Mouse (Mus musculus): ENCODE data around the gene Capn7.

The Capn7 gene

DNA sequence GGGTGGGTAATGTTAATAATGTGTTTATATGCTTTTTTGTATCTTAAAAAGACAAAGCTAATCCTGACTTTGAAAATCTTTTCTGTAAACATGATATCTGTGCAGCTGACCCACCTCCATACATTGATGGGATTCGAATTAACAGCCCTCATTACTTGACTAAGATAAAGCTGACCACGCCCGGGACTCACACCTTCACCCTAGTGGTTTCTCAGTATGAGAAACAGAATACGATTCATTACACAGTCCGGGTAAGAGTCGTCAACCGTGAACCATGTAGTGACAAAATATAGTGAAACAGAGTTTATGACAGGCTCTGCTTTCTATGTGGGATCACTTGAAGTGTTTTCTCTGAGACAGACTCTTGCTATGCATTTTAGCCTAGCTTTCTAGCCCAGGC is 31.5 kb downstream of the Capn7 start:
- DNase-seq = no peak

DNA sequence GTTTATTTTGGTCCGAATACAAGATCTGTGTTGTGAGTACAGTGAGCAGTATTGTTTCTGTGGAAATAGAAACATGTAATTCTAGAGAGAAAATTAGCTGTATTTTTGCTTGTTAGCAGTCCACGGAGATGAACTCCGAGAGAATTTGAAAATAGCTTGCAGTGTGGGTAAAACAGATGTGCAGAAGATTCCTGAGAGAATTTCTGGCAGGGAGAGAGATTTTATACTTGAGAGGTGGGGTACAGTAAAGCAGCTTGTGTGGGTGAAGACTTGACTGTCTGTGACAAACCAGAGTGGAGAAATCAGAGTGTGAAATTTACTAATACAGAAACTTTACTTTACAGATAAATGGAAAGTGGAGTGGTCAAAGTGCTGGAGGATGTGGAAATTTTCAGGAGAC is 32.9 kb downstream of the Capn7 start:
- DNase-seq = no peak

DNA sequence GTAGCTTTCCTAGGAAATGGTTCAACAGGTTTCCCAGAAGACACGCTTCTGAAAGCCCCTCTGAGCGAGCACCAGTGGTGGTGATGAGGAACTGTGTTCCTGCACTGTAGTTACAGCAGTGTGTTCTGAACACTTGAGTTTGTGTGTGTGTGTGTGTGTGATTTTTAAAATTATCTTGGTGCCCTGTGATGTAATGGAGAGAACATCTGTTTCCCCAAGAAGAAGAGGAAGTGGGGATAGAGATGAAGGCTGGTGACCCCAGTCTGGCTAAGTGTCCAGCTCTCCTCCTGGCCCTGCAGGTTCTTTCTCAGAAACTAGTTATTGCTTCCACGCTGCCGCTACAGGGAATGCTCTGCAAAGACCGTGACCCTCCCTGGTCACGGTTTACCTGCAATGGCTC is 38.0 kb downstream of the Capn7 start:
- no peak for DNase-seq

DNA sequence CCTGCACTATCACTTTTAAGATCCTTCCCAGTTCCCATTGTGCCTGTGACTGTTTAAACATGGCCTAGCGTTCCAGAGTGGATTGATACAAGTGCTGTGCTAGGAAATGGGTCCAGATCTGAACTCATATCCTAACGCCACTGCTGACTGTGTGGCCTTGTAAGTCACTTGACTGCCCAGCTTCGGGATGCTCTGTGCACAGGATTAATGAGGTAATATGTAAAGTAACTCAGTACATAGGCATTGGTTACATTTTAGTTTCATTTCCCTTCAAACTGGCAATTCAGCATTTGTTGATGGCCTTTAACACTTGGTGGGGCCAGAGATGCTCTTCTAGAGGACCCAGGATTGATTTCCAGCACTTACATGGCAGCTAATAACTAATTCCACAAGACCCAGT is 39.9 kb downstream of the Capn7 start:
- DNase-seq = no peak

DNA sequence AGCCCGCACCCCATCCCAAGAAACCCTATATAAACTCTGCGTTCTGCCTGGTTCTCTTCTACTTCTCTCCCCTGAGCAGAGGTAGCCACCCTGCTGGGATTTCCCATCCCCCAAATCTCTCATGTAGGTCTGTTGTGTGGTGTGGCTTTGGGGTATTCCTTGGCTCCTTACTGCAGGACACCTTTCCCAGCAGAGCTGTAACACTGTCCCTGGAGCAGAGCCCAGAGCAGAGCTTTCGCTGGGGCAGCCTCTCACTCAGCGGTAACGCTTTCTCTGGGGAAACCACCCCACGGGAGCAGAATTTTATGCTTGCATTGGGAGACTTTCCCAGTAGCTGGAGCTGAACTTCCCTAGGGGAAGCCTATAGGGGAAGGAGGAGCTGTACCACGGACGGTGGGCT is 45.8 kb downstream of the Capn7 start:
- no peak for DNase-seq

DNA sequence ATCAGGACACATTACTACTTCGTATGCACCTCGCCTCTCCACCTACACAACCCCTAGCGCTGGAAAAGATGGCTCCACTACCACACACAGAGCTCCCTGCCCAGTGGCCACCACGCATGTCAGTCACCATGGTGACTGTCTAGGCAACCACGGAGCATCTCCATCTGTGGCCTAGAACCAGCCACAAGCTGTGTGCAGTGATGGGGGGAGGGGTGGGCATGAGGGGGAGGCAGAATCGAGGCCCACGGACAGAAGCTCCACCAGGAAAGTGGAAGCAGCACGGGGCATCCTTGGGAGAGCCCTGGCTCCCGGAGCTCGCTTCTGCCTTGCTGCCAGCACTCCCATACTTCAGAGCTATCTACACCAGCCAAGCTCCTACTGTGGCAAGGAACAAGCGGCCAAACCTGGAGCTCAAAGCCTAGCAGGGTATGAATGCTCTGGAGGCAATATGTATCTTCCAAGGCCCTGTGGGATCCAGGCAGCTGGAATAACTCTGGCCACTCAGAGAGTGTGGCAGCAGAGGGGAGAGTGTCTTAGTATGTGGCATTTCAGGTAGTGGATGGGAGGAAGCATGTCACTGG is 47.1 kb downstream of the Capn7 start:
- DNase-seq = no peak

DNA sequence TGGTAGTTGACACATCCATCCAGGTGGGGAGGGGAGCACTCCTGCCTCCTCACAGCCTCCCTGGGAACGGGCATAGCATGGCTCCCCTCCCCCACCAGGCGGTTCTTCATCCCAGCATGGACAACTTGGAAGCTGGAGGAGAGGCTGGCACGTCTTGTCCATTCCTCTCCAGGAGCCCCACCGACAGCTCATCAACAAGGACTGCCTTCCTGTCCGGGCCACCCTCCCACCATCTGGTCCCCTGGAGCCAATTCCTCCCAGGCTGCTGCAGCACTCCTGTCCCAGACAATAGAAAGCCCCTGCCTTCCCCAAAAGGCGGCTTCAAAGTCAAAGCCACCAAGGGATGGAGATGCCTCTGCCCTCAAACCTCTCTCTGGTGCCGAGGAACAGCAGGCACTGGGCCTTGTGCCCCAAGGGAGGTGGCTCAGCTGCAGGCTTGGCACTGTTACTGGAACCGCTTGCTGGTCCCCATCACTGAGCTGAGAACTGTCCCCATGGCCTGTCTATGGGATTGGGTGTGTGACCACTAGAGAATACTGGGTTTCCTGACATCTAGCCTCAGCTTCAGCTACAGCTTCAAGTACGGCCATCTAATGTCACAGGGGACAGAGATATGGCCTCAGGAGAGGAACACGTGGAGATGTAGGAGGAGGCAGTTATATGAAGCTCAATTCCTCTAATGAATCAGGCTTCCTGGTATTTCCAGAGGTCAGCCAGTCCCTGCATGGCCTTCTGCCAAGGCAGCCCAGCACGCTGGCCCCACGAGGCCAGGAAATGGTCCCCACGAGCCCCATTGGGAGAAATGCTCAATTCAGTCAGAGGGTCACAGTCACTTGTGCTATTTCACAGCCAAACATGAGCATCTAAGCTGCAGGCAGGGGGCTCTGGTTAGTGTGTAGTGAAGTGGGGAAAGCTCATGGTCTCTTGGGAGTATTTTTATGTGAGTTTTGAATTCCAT is 48.2 kb downstream of the Capn7 start:
- no peak for DNase-seq

DNA sequence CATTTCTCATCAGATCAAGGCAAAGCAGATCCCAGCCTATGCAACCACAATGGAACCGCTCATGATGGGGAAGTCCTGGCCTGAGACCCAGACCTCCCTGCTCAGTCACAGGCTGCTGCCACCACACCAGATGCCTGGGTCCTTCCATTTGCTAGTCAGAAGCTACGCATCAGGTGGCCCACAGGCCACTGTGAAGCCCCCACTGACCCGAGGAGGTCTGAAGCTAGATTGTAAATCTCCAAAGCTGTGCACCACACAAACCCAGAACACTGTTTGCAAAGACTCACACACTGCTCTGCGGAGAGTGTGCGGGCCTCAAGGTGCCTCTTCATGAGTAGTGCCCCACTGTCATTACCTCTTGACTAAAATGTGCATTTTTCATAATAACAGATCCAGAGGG is 49.0 kb downstream of the Capn7 start:
- no peak for DNase-seq

DNA sequence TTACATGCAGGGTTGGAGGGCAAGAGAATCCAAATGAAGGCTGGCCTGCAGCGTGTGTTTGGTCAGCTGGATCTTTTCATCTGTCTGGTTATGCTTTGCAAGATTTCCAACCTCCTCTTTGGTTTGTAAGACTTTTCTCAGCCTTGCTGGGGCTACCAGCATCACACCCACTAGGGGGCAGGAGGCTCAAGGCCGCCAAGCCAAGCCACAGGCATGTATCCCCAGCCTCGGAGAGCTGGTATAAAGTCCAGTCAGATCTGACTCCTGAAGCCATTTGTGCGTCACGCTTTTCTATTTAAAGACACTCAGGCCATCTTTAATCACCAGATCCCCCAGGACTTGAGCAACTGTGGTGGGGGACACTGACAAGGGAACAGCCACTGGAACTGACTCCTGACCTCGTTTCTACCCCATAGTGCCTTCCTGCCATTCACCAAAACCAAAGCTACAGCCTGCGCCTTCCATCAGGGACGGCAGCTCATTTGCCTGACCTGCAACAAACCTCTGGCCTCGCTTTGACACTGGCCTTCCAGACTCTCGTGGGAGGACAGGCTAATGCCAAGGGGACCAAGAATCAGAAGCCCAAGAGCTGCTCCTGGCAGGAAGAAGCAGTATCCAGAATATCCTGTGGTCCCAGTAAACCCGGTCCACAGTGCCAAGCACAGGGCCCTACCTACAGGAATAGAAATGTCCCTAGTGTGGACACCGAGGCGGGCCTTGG is 49.7 kb downstream of the Capn7 start:
- DNase-seq = peak; percentile 69 to 70

DNA sequence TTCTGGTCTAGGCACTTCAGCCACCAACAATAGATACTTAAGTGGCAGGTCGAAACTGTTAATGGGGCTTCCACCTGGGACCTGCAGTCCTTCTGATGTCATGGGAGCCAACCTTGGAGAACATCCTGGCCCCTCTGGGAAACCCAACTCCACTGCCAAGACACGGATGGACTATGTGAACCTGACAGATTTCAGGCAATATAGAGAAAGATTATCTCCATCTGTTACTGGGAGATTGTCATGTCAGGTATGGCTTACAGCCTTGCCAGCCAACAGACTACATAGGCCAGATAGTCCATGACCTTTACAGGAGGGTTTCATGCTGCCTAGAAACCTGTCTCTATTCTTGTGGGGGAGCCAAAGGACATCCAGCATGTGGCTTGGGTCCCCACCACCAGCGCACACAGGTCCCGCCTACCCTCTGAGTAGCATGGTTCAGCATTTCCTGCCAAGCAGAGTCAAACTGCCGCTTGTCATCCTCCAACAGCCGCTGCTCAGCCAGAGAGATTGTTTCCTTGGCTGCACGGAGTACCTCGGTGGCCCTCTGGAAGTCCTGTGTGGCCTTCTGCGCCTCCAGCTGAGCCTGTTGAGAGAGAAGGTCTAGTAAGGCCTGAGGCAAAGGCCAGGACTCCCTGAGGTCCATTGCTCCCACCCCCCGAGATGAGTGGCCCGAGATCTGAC is 51.0 kb downstream of the Capn7 start:
- peak; percentile 49 to 66 for DNase-seq

DNA sequence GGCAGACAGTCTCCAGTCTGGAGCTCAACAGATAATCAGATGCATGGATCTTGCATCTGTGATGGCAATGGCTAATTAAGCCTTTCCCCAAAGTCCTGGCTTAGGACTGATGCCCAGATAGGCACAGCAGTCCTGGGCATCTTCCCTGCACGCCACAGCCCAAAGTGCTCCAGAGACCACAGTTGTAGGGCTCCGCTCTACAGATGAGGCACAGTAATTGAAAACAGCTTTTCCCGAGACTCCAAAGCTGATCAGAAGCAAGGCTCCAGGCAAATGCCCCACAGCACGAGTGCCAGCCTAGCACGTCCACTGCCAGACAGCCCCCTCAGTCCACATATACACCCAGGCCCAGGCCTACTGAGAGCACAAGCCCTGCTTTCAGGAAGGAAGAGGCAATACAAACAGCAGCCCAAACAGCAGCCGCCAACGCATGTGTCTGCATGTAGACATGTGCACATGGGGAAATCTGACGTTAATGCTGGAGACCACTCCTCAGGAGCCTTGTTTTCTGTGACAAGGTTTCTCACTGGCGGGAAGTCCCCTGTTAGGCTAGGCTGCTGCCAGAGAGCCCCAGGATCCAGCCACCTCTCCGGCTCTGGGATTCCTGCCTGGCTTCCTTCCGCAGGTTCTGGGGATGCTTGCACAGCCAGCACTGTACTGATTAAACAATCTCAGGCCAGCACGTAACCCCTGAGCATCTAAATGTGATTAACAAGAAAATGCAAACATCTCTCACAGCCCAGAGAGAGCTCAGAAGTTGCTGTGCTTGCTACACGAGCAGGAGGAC is 51.8 kb downstream of the Capn7 start:
- DNase-seq = no peak

DNA sequence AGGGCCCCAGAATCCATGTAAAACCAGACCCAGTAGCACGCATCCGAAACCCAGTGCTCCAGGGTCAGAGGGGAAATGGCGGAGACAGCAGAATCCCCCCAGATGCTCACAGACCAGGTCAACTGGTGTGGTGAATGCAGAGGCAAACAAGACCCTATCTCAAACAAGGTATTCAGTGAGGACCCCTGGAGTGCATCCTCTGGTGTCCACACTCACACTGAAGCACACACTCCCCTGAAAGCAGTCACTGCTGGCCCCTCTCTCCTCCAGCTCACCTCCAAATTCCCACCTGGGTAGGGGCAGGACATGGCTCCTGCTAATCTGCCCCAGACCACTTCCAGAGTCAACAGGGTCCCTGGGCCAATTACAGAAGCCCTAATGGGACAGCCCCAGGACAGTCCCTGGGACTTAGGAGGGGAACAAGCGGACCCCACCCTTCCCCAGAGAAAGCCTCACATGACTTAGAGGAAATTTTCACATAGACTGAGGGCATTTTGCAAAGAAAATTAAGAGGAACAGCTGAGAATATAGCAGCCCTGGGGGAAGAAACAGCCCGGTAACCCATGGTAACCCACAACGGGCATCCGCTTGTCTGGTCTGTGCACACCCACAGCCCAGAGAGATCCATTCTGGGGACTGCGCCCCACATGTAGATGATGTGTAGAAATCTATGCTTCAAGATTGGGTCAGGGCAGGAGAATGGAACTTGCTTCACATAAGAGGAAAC is 53.1 kb downstream of the Capn7 start:
- DNase-seq = no peak

DNA sequence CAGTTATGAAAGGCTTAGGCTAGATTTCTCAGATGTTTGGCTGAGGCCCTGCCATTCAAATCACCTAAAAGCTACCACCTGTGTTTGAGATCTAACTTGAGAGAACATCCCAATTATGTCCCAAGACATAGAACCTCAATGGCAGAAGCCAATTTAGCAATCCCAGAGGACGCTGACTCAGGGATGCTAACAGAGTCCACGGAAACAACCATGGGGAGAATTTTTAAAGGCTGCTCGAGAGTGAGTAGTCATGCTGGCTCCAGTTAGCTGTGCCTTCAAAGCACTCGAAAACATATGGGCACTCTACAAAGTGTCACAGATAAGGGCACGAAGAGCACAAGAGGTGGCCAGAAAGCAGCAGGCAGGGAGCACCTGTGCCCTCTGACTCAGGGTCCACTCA is 55.9 kb downstream of the Capn7 start:
- DNase-seq = no peak

DNA sequence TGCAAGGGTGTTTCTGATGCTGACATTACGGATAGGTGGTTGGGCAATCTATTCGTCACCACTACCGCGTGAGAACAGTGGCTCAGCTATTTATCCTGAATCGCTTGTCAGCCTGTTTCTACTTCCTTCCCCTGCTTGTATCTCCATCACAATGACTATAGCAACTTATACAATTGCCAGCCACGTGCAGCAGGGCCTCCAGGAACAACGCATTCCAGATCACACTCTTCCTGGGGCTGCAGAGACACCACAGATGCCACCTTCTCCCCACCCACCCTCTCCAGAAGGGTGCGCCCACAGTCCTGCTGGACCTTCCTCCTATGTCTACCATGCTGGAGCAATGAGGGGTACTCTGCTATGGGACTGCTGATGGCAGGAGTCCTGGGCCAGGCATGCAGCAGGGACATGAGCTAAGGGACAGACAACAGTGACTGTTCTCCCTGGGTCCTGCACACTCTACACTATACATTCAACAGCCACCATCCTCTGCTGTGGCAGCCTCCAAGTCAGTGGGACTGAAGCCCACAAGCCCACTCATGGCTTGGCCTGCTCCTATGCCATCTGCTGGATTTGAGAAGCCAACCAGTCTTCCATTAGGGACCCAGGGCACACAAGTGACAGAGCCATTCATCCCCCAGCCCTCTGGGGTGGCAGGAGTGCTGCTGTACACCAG is 56.6 kb downstream of the Capn7 start:
- no peak for DNase-seq

DNA sequence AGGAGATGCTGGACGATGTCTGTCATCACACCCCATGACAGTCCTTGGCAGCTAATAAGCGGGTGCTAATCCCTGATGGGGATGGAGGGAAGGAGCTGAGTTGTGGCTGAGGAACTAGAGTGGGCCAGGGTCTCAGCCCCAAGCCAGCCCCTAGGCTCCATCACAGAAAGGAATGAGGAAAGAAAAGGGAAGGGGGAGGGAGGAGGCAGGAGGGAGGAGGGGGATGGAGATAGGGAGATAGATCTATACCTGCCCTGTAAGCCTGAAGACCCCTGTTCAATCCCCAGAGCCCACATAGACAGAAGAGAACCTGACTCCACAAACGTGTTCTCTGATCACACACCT is 57.1 kb downstream of the Capn7 start:
- DNase-seq = no peak

DNA sequence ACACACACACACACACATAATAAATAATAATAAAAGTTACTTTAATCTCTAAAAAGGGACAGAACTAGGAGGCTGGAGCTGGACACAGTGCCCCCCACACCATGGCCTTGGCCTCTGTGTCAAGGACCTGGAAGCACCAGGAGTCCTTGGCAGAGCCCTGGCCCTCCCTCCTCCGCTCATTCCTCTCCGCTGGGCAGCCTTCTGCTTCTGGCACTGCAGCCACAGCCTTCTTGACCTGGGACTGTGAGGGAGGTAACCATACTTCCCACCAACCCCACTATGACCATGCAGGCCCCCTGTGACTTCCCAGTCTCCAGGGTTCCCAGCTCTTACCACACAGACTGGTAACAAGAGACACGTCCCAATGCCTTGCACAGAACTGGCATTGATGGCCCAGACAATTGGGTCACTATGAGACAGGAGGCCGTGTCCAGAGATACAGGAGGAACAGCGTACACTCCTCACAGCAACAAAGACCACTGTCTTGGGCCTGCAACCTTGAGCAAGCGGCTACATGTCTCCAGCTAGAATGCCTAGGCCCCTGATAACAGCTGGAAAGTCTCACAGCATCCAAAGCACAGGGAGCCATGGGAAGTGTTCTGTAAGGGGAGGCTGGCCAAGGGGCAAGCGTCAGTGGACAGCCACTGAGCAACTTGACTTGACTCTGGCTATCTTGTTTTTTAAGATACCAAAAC is 57.6 kb downstream of the Capn7 start:
- no peak for DNase-seq

DNA sequence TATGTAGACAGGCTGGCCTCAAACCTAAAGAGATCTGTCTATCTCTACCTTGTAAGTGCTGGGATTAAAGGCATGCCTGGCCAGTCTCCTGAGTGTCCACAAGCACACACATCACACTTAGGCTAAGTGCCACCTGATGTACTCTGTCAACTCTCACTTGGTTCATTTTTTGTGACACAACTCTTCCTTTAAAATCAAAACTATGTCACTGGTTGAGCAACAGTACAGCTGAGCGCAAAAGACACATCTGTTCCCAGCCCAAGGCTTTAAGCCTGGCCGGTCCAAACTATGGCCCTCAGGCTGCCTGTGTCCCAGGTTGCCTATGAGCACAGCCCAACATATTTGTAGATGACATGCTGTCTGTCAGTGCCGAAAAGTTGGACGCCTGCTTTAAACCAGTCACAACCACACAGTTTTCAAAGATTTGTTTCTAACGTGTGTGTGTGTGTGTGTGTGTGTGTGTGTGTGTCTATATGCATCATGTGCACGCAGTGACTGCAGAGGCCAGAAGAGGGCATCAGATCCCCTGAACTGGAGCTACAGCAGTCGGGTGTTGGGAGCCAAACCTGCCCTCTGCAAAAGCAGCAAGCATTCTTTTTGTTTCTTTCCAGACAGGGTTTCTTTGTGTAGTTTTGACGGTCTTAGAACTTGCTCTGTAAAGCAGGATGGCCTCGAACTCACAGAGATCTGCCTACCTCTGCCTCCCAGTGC is 58.5 kb downstream of the Capn7 start:
- no peak for DNase-seq

DNA sequence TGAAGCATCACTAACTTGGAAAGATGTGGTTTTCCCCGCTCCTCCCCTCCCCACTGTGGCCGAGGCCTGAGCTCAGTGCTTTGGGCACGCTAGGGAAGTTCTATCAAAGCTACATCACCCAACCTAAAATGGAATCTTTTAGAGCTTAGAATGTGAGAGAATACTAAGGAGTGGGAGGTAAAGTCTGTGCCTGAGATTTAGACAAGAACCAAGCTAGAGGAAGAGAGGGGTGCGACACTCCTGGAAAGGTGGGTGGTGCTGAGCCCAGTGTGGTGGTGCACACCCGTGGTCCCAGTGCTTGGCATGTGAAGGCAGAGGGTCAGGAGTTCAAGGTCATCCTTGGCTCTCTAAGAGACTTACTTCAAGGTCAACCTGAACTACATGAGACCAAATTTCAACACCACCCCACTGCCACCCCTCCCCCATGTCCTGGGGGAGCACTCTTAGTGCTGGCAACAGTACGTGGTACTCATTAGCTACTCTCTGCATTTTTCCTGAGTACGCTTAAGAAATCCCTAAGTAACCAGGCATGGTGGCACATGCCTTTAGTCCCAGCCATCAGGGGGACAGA is 59.3 kb downstream of the Capn7 start:
- no peak for DNase-seq

DNA sequence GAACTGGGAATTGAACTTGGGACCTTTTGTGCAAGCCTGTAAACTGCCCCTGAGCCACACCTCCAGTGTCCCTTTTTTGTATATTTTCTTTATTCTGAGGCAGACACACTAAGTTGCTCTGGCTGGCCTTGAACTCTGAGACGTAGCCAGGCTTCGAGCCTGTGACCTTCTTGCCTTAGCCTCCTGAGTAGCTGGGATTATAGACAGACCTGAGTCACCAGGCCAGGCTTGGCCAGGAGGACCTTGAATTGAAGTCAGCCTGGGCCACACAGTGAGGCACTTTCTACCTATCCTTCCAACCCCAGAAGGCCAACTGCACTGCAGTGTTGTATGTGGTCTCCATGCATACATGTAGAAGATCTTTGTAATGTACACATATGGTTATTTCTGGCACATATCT is 60.0 kb downstream of the Capn7 start:
- DNase-seq = no peak

DNA sequence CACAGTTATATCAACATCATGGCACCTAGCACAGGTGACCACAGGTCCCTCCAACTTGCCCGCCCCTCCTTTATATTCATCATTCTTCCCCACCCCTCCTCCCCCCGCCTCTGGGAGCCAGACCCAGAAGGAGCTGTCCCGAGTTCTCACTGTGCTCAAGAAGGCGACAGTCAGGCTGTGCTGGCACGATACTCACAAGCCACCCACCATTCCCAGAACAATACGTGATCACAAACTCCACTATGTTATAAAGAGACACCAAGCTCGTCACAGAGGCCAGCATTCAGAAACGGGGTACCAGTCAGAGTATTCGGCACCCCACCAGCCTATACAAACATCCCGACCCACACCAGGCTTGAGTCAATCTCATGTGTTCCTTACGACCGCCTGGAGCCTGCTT is 60.9 kb downstream of the Capn7 start:
- DNase-seq = no peak

Measured in thymus, postnatal 36 days (tissue).